Mouse (Mus musculus) heart, embryonic 15.5 days (tissue): ENCODE data around the gene Scgn. TPM values are rescaled to one million over a fixed set of nuclear protein-coding genes. Genes with fewer than 3 reads are reported as not detected.

ENCODE experiments used
- ATAC-seq: fragments of 200-750 bp; cut with Nextera tagmentation; replicated peaks from 2 replicates; pipeline ENCODE4 v1.8.0; 2017; ENCODE audit warnings: low read depth, moderate TSS enrichment; ENCODE audit not compliant: insufficient number of reproducible peaks, insufficient read depth, low FRiP score
- H3K27ac ChIP-seq: fragments of 300-500 bp; sonication (generic); 2 replicates; pipeline ENCODE4 v1.5.1; 2015; ENCODE audit warnings: mild to moderate bottlenecking, inconsistent platforms
- H3K27me3 ChIP-seq: fragments of 300-500 bp; sonication (generic); 2 replicates; pipeline ENCODE4 v1.6.1; 2015; ENCODE audit warnings: inconsistent platforms
- H3K36me3 ChIP-seq: fragments of 300-500 bp; sonication (generic); 2 replicates; pipeline ENCODE4 v1.6.1; 2015; ENCODE audit warnings: mild to moderate bottlenecking, inconsistent platforms
- H3K4me1 ChIP-seq: fragments of 300-500 bp; sonication (generic); replicated peaks from 2 replicates; pipeline ENCODE4 v1.6.1; 2015; ENCODE audit warnings: inconsistent platforms
- H3K4me2 ChIP-seq: fragments of 300-500 bp; sonication (generic); 2 replicates; pipeline ENCODE4 v1.6.1; 2015; ENCODE audit warnings: inconsistent platforms, mild to moderate bottlenecking, moderate library complexity
- H3K4me3 ChIP-seq: fragments of 300-500 bp; sonication (generic); 2 replicates; pipeline ENCODE4 v1.5.1; 2015; ENCODE audit warnings: mild to moderate bottlenecking, inconsistent platforms
- H3K9ac ChIP-seq: fragments of 300-500 bp; sonication (generic); 2 replicates; pipeline ENCODE4 v1.6.1; 2015; ENCODE audit warnings: mild to moderate bottlenecking, inconsistent platforms
- H3K9me3 ChIP-seq: fragments of 300-500 bp; sonication (generic); replicated peaks from 2 replicates; pipeline ENCODE4 v1.6.1; 2016; ENCODE audit warnings: inconsistent platforms
- WGBS: fragments of 180-500 bp; shearing (Covaris S2); methylation state at CpG from one replicate; pipeline ENCODE4 v1.1.7; 2015; ENCODE audit warnings: mixed read lengths; 5-methylcytosine and 5-hydroxymethylcytosine counted together
- polyA plus RNA-seq: library from polyadenylated mRNA; unstranded; fragments of >200 nt; fragmentation: Nextera tagmentation; extraction: Ambion mirVana; gene quantifications from 2 replicates; pipeline ENCODE4 v1.2.1, GENCODE M21; 2015

The Scgn gene
- polyA plus RNA-seq, 1 experiment from 2014 or later, result not detected

DNA sequence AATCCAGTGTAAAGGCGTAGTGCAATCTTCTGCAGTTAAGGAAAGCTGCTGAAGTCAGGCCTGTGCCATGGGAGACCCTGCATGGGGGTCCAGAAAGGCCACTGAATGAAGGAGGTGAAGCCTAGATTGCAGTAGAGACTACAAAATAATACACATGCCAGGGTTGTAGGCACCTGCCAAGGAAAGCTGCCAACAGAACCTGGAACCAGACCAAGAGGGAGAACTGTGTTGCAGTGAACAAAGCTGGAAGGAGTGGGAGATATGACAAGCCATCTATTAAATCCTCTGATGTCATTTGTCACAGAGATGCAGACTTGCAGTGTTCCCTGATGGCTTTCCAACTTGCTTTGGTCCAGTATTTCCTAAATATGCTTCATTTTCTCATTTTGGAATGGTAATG lies 52.3 kb downstream of the Scgn start:
- WGBS, result 79% methylated on average over 1 of the region's 1 CpGs

DNA sequence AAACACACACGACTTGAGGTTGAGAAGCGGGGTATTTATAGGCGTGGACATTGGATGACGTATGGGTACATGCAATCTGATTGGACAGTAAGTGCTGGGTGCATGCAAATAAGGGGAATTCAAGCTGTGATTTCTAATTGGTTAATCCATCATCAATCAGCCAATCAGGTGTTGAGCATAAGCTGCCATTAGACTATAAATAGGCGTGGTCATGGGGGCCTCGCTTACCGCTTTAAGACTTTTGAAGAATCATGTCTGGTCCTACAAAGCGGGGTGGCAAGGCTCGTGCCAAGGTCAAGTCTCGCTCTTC lies 56.8 kb downstream of the Scgn start, which contains the start of gene Hist1h2aa:
Hist1h2aa (plus strand) TSS at position 252 of the 310 bp plus-strand sequence.
- H3K4me3 ChIP-seq, result no peak within 1 kb of the TSS
- H3K4me1 ChIP-seq, result no peaks in the 10 kb centered on the region
- 84% methylated on average over 10 of the region's 10 CpGs for WGBS
- H3K9me3 ChIP-seq, result no peaks in the 10 kb centered on the region
- no peak within 1 kb of the TSS for H3K4me2 ChIP-seq
- no peaks in the 10 kb centered on the region for H3K36me3 ChIP-seq
- H3K9ac ChIP-seq, result no peak within 1 kb of the TSS
- H3K27ac ChIP-seq, result no peak within 1 kb of the TSS
- peaks cover 2% of the 10 kb centered on the region; the same call in 1 of the 2 replicates for H3K27me3 ChIP-seq
- ATAC-seq, result no peak

More for the DNA sequence above, 52.3 kb downstream of the Scgn start:
- Histone ChIP-seq H3K9me3 (no peaks in the 10 kb centered on the region), H3K27ac (no peak overlapping the region), H3K4me2 (no peak overlapping the region), H3K4me3 (no peak overlapping the region), H3K36me3 (no peaks in the 10 kb centered on the region), H3K4me1 (no peaks in the 10 kb centered on the region), H3K27me3 (no peaks in the 10 kb centered on the region; the same call in 1 of the 2 replicates), H3K9ac (no peak overlapping the region)
- ATAC-seq, result no peak

DNA sequence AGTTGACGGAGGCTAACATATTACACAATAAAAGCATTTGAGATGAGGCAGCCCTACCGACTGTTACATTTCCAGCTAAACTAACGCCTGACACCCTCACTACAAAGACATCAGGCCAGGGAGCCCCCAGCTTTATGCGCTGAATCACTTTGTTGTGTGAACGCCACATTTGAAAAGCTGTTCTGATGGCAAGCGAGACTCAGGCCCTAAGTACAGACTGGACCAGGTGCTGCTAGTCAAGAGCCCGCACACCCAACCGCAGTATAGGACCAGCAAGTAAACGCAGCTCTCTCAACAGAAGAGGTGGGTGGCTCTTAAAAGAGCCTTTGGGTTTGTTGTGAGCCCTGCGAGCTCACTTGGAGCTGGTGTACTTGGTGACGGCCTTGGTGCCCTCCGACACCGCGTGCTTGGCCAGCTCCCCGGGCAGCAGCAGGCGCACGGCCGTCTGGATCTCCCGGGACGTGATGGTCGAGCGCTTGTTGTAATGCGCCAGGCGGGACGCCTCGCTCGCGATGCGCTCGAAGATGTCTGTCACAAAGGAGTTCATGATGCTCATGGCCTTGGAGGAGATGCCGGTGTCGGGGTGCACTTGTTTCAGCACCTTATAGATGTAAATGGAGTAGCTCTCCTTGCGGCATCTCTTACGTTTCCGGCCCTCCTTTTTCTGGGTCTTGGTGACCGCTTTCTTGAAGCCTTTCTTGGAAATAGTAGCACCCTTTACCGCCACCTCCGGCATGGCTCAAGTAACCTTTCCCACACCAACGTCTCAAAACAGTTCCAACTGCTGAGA lies 57.4 kb downstream of the Scgn start, which contains the start of gene Hist1h2ba:
Hist1h2ba (minus strand) TSS at position 736 of the 790 bp plus-strand sequence.
- 89% methylated on average over 39 of the region's 39 CpGs for WGBS

DNA sequence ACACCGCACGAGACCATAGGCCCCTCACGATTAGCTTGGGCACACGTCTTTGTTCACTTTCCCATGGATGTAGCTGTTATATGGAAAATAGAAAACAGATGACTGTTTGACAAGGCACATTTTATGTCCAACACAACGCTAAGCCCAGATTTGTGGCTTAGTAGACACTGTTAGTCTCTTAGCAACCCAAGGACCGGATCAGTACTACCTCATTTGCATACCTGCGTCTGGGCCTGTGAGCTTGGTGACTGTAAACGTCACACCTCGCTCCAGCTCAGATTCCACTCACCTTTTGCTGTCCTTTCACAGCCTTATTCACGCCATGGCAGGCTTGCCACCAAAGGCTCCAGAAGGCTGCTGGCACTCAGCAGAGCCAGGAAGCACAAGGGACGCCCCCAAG lies 60.1 kb downstream of the Scgn start:
- peaks cover 2% of the 10 kb centered on the region; the same call in 1 of the 2 replicates for H3K27me3 ChIP-seq
- no peaks in the 10 kb centered on the region for H3K36me3 ChIP-seq
- no peak overlapping the region for H3K9ac ChIP-seq
- H3K4me1 ChIP-seq, result 0 out of 2 replicates have a peak, but pooled peaks cover 6% of the 10 kb centered on the region
- no peak overlapping the region for H3K27ac ChIP-seq
- no peaks in the 10 kb centered on the region for H3K9me3 ChIP-seq
- no peak overlapping the region for H3K4me2 ChIP-seq
- no peak for ATAC-seq
- 74% methylated on average over 11 of the region's 11 CpGs for whole genome bisulfite sequencing
- no peak overlapping the region for H3K4me3 ChIP-seq

More for the DNA sequence above, 57.4 kb downstream of the Scgn start, which contains the start of gene Hist1h2ba:
- Histone ChIP-seq H3K9me3 (no peaks in the 10 kb centered on the region), H3K9ac (no peak within 1 kb of the TSS), H3K27ac (no peak within 1 kb of the TSS), H3K36me3 (no peaks in the 10 kb centered on the region), H3K4me2 (no peak within 1 kb of the TSS), H3K4me3 (no peak within 1 kb of the TSS), H3K27me3 (peaks cover 2% of the 10 kb centered on the region; the same call in 1 of the 2 replicates), H3K4me1 (no peaks in the 10 kb centered on the region)
- ATAC-seq, result no peak

DNA sequence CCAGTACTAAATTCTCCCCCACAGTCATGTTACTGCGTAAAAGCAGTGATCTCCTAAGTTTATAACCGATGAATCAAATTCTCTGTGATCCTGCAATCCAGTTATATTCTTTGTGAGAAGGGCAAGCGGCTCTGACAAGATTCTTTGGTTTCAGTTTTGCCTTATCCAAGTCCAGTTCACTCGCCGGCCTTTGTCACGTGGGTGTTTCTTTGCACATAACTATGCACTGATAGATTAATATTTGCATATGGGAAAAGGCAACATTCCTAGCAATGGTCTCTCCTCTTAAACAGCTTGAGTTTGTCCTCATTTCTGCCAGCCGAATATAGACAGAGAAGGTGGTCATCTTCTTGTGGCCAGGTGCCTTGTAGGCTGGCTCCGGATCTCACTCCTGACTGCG lies 60.6 kb downstream of the Scgn start:
- no peaks in the 10 kb centered on the region for H3K9me3 ChIP-seq
- no peak overlapping the region for H3K9ac ChIP-seq
- H3K4me3 ChIP-seq, result no peak overlapping the region
- H3K4me1 ChIP-seq, result 0 out of 2 replicates have a peak, but pooled peaks cover 6% of the 10 kb centered on the region
- peaks cover 2% of the 10 kb centered on the region; the same call in 1 of the 2 replicates for H3K27me3 ChIP-seq
- 88% methylated on average over 9 of the region's 9 CpGs for WGBS
- no peak for ATAC-seq
- no peak overlapping the region for H3K4me2 ChIP-seq
- H3K36me3 ChIP-seq, result no peaks in the 10 kb centered on the region
- no peak overlapping the region for H3K27ac ChIP-seq

DNA sequence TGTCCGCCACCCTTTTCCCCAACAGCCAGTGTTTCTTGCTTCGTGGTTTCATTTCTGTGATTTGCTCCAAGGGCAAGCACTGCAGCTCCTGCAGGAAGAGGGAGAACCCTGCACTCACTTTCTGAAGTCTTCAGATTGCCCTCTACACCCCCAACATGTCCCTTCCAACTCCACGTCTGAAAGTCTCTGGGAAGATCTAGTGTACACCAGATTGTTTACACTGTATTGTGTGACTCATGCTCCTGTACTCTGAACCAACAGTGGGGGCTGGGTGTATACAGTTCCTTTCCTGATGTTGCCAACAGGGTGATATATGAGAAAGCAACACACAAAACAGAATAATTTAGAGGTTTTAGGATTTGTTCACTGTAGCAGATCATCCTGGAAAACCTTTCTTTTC lies 62.4 kb downstream of the Scgn start:
- Histone ChIP-seq H3K27ac (no peak overlapping the region), H3K36me3 (no peaks in the 10 kb centered on the region), H3K27me3 (peaks cover 2% of the 10 kb centered on the region; the same call in 1 of the 2 replicates), H3K9ac (no peak overlapping the region), H3K4me2 (peak overlapping the region; percentile 26; the same call in 1 of the 2 replicates), H3K4me3 (no peak overlapping the region), H3K9me3 (no peaks in the 10 kb centered on the region), H3K4me1 (0 out of 2 replicates have a peak, but pooled peaks cover 6% of the 10 kb centered on the region)
- no peak for ATAC-seq
- WGBS, result 29% methylated on average over 3 of the region's 3 CpGs

DNA sequence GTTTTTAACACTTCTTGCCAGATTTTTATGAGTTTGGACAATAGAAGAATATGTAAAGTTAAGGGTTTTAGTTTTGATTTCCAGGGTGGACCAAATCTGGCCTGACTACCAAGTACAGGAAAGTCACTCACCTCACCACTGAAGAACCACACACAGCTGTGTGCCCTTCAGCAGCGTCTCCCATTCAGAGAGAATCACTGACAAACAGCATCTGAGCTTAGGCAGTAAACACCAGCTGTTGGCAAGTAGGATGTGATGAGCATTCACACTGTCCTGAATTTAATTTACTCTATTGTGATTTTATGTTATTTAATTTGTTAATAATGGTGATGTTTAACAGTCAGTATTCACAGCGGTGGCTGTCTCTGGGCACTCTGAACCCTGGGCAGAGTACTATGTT lies 65.2 kb downstream of the Scgn start:
- H3K4me3 ChIP-seq, result no peak overlapping the region
- H3K27me3 ChIP-seq, result no peaks in the 10 kb centered on the region
- no peak overlapping the region for H3K9ac ChIP-seq
- no peaks in the 10 kb centered on the region for H3K36me3 ChIP-seq
- no peak overlapping the region for H3K27ac ChIP-seq
- H3K4me2 ChIP-seq, result no peak overlapping the region
- 69% methylated on average over 2 of the region's 2 CpGs for WGBS
- H3K4me1 ChIP-seq, result 0 out of 2 replicates have a peak, but pooled peaks cover 6% of the 10 kb centered on the region
- no peaks in the 10 kb centered on the region for H3K9me3 ChIP-seq
- ATAC-seq, result no peak

DNA sequence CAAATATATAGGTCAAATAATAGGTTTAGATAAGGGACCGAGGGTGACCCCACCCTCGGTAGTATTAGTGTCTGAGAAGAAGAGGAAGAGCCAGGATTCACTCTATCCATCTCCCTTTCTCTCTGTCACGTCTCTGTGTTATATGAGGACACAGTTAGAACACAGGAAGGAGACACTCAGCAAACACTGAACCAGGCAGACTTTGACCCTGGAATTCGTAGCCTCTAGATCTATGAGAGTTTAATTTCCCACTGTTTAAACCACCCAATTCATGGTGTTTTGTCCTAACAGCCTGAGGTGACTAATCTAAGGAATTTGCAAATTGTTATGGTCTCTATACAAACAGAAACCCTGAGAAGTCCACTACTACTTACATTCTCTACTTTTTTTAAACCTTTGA lies 73.3 kb downstream of the Scgn start:
- no peaks in the 10 kb centered on the region for H3K27me3 ChIP-seq
- H3K9me3 ChIP-seq, result no peaks in the 10 kb centered on the region
- no peak overlapping the region for H3K27ac ChIP-seq
- H3K9ac ChIP-seq, result no peak overlapping the region
- H3K4me2 ChIP-seq, result no peak overlapping the region
- H3K4me3 ChIP-seq, result no peak overlapping the region
- ATAC-seq, result no peak
- 60% methylated on average over 4 of the region's 4 CpGs for WGBS
- no peaks in the 10 kb centered on the region for H3K36me3 ChIP-seq
- peaks cover 35% of the 10 kb centered on the region for H3K4me1 ChIP-seq

DNA sequence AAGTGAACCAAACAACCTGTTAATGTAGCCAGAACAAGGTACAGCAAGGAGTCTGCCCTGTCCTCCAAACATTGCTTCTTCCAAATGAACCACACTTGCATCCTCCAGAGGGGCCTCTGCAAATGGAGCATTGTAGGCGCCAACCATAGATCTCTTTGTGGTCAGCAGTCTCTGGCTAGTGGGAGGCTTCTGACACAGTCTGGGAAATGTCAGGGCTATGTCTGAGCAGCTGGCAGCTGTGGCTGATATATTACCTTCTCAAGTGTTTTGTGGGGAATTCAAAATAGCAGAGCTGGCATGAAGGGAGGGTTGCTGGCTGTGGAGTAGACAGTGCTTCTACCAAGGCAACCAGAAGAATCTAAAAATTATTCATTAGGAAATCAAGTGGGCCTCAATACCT lies 74.9 kb downstream of the Scgn start:
- WGBS, result 32% methylated on average over 1 of the region's 1 CpGs
- H3K9me3 ChIP-seq, result no peaks in the 10 kb centered on the region
- no peaks in the 10 kb centered on the region for H3K36me3 ChIP-seq
- no peaks in the 10 kb centered on the region for H3K27me3 ChIP-seq
- no peak overlapping the region for H3K9ac ChIP-seq
- no peak; the same call in 1 of the 2 replicates for ATAC-seq
- H3K4me1 ChIP-seq, result peaks cover 35% of the 10 kb centered on the region
- H3K27ac ChIP-seq, result peak overlapping the region; percentile 45
- H3K4me3 ChIP-seq, result no peak overlapping the region
- H3K4me2 ChIP-seq, result peak overlapping the region; percentile 10; the same call in 1 of the 2 replicates

DNA sequence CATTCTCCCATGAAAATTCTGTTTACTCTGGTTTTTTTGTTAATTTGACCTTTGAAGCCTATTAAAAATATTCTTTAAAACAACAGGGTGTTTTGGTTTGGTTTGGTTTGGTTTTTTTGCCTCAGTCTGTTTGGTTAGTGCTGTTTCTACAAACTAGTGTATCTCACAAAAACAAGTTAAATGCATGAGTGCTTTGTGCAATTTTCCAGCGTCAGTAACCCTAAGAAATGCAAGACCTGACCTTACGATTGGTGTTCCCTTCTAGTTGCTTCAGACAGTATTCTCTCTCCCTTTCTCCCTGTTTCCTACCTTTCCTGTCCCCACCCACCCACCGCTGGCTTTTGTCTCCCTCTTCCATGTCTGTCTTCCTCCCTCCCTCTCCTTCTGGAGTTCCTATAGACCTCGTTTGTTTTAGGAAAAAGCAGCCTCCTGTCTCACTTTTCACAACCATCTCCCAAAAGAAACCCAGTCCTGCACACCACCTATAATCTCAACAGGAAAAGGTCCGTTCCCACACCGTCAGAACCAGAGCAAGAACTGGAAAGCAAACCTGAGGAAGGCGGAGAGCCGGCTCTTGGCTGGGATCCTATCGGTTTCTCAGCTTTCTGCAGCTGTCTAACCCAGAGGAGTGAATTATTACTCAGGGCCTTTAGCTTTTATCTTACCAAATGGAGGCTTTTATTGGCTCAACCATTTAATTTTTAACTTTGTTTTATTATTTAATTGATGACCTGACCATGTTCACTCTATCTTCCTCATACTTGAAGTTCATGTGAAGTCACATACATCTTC lies 76.4 kb downstream of the Scgn start, which contains the start of gene Slc17a4:
Slc17a4 (minus strand) TSS at position 634 of the 792 bp plus-strand sequence.
- Histone ChIP-seq H3K27ac (peak within 1 kb of the TSS; percentile 56), H3K4me1 (peaks cover 35% of the 10 kb centered on the region), H3K36me3 (no peaks in the 10 kb centered on the region), H3K9me3 (no peaks in the 10 kb centered on the region), H3K4me2 (peak within 1 kb of the TSS; percentile 10; the same call in 1 of the 2 replicates), H3K9ac (no peak within 1 kb of the TSS), H3K4me3 (no peak within 1 kb of the TSS), H3K27me3 (no peaks in the 10 kb centered on the region)
- no peak; the same call in 1 of the 2 replicates for ATAC-seq
- 48% methylated on average over 9 of the region's 9 CpGs for WGBS

DNA sequence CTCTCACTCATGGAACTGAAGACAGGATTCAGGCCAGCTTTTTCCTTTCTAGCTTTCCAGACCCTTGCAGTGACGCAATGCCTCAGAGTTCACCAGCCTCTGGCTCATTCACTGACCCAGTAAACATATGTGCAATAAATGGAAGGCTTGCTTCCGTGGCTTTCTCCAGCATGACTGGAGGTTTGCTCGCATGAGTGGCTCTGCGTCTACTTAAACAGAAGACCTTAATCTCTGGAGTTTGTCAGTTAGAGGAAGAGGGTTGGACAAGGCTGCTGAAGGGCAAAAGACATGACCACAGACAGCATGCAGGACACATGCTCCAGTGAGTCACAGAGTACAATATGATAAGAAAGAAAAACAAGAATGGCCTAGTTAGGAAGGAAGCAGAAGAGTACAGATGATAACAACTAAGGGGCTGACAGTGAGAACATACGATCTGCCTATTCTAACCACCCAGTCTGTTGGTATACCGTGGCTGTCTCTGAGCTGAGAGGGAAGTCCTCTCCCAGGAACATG lies 77.2 kb downstream of the Scgn start:
- Histone ChIP-seq H3K9me3 (no peaks in the 10 kb centered on the region), H3K4me3 (no peak overlapping the region), H3K4me1 (peaks cover 35% of the 10 kb centered on the region), H3K27me3 (no peaks in the 10 kb centered on the region), H3K36me3 (no peaks in the 10 kb centered on the region), H3K9ac (no peak overlapping the region), H3K27ac (peak overlapping the region; percentile 56), H3K4me2 (no peak overlapping the region)
- WGBS, result 16% methylated on average over 6 of the region's 6 CpGs
- ATAC-seq, result peak; percentile 84
